Mouse (Mus musculus): ENCODE measurements around the gene Tubgcp4. TPM values are rescaled to one million over a fixed set of nuclear protein-coding genes. Genes with fewer than 3 reads are reported as not detected.

Gene Tubgcp4
- polyA plus RNA-seq, 1 experiment from 2014 or later: 82.8 TPM

DNA sequence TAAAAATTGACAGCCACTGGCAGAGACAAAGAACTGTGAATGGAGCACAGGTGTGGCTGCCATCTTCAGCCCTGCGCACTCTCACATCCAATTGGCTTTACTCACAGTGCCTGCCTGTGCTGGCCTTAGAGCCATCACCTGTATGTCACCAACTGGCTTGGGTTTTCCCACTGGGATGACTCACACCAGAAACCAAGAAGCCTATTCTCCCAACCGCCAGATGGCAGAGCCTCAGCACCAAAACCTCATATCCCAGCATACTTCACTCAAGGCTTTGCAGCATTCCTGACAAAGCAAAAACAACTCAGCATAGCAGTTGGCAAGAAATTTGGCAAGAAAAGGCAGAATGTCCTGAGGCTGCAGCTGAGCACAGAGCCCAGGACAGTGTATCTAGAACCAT, 52.6 kb downstream of the Tubgcp4 start:
- H3K27ac ChIP-seq: no peak overlapping the region
- H3K4me3 ChIP-seq: no peak overlapping the region
- WGBS: 87% methylated on average over 2 of the region's 2 CpGs
- H3K4me1 ChIP-seq: no peaks in the 10 kb centered on the region
- no peaks in the 10 kb centered on the region for H3K27me3 ChIP-seq (ENCODE audit: low read depth, poor library complexity, severe bottlenecking)
- no peak for DNase-seq (ENCODE audit: low spot score)
- peaks cover 96% of the 10 kb centered on the region for H3K36me3 ChIP-seq
- H3K9me3 ChIP-seq (replicated peaks): no peaks in the 10 kb centered on the region

DNA sequence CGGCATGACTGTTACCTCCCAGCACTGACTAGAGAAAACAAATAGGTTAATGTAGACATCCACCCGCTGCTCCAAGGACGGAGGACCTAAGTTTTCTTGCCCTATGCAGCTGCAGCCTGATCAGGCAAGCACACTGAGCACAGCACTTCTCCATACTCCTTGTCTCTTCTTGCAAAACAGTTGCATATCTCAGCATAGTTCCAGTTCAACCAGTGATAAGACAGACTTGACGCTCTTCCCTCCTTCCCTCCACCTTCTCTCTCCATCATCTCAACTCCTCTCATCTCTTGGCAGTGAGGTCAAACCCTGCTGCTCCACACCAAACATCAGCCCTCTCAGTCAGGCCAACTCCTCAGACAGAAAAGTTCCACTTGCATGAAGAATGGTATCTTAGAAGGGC, 57.7 kb downstream of the Tubgcp4 start:
- no peak overlapping the region for H3K4me3 ChIP-seq
- H3K9me3 ChIP-seq (replicated peaks): no peaks in the 10 kb centered on the region
- H3K4me1 ChIP-seq: no peaks in the 10 kb centered on the region
- H3K27ac ChIP-seq: no peak overlapping the region
- peaks cover 97% of the 10 kb centered on the region for H3K36me3 ChIP-seq
- no peaks in the 10 kb centered on the region for H3K27me3 ChIP-seq (ENCODE audit: low read depth, poor library complexity, severe bottlenecking)
- WGBS: 93% methylated on average over 4 of the region's 4 CpGs
- no peak for DNase-seq (ENCODE audit: low spot score)

DNA sequence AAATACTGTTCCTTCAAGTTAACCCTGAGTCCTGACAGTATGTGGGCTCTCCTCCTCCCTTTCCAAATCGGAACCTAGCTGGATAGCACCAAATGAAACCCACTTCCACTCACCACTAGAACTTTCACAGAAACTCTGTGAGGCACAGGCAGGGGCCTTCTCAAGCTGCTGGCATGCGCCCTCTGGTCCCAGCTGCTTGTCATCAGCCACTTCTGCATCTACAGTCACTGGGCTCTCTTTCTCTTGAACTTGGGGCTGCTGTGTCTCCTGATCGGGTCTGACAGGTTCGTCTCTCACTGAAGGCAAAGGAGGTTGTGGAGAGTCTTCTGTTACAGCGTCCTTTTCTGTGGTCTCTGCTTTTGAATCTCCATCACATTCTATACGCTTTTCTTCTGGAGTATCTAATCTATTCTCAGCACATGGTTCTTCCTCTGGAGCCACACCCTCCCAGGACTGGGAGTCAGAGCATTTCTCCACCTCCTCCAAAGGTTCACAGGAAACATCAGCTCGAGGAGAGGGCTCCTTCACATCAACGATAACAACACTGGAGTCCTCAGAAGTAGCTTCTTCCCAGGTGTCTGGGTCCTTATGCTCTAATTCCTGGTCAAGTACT, 65.1 kb downstream of the Tubgcp4 start:
- no peak for DNase-seq (ENCODE audit: low spot score)
- no peak overlapping the region for H3K27ac ChIP-seq
- H3K36me3 ChIP-seq: peaks cover 99% of the 10 kb centered on the region
- H3K4me3 ChIP-seq: no peak overlapping the region
- H3K9me3 ChIP-seq (replicated peaks): no peaks in the 10 kb centered on the region
- H3K27me3 ChIP-seq (ENCODE audit: low read depth, poor library complexity, severe bottlenecking): no peaks in the 10 kb centered on the region
- no peaks in the 10 kb centered on the region for H3K4me1 ChIP-seq
- WGBS: 88% methylated on average over 8 of the region's 8 CpGs

GRCm38 (mm10) chr2:121239426-121239825, 69.0 kb downstream of the Tubgcp4 start:
- no peak for DNase-seq (ENCODE audit: low spot score)
- H3K4me3 ChIP-seq: no peak overlapping the region
- WGBS: 92% methylated on average over 4 of the region's 4 CpGs
- H3K36me3 ChIP-seq: peaks cover 97% of the 10 kb centered on the region
- H3K27me3 ChIP-seq (ENCODE audit: low read depth, poor library complexity, severe bottlenecking): no peaks in the 10 kb centered on the region
- no peak overlapping the region for H3K27ac ChIP-seq
- no peaks in the 10 kb centered on the region for H3K4me1 ChIP-seq
- H3K9me3 ChIP-seq (replicated peaks): no peaks in the 10 kb centered on the region

DNA sequence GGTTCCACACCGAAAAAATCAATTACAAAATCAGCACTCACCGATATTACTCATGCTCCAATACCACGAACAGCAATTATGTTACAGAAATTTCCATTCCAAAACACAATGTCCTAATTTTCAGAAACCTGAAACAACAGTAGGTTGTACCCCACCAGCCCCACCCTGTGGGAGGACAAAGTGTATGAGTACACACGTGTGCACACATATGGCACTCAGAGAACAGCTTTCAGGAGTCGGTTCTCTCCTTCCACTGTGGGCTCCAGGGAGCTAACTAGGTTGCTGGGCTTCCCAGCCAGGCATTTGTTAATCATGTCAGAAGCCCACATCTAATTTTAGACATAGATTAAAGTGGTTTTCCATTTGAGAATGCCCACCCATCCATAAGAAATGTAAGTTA, 73.6 kb downstream of the Tubgcp4 start:
- Histone ChIP-seq H3K36me3 (peaks cover 96% of the 10 kb centered on the region), H3K4me1 (no peaks in the 10 kb centered on the region), H3K9me3 (replicated peaks) (no peaks in the 10 kb centered on the region), H3K4me3 (no peak overlapping the region), H3K27ac (no peak overlapping the region), H3K27me3 (ENCODE audit: low read depth, poor library complexity, severe bottlenecking) (no peaks in the 10 kb centered on the region)
- 95% methylated on average over 5 of the region's 5 CpGs for WGBS
- no peak for DNase-seq (ENCODE audit: low spot score)

Other genes with a start within 250 kb of the Tubgcp4 start
- 23.6 and 31.7 TPM in 2 replicates for gene Ubr1, start 199.9 kb upstream of the Tubgcp4 start, polyA plus RNA-seq (2016; fragmentation: Nextera tagmentation; extraction: Ambion mirVana)
- gene Tmem62, start 193.6 kb upstream of the Tubgcp4 start, polyA plus RNA-seq (2016; fragmentation: Nextera tagmentation; extraction: Ambion mirVana): 0.68 and 0.72 TPM in 2 replicates
- 28.1 and 34.6 TPM in 2 replicates for gene Ccndbp1, start 162.3 kb upstream of the Tubgcp4 start, polyA plus RNA-seq (2016; fragmentation: Nextera tagmentation; extraction: Ambion mirVana)
- 5.5 and 7.6 TPM in 2 replicates for gene Epb42, start 133.6 kb upstream of the Tubgcp4 start, polyA plus RNA-seq (2016; fragmentation: Nextera tagmentation; extraction: Ambion mirVana)
- gene Tgm5, start 84.8 kb upstream of the Tubgcp4 start, polyA plus RNA-seq (2016; fragmentation: Nextera tagmentation; extraction: Ambion mirVana): not detected in 2 replicates
- gene Tgm7, start 60.9 kb upstream of the Tubgcp4 start, polyA plus RNA-seq (2016; fragmentation: Nextera tagmentation; extraction: Ambion mirVana): not detected in 2 replicates
- gene Adal, start 30.2 kb upstream of the Tubgcp4 start, polyA plus RNA-seq (2016; fragmentation: Nextera tagmentation; extraction: Ambion mirVana): 15.4 and 22.2 TPM in 2 replicates
- gene Lcmt2, start 30.0 kb upstream of the Tubgcp4 start, polyA plus RNA-seq (2016; fragmentation: Nextera tagmentation; extraction: Ambion mirVana): 18.2 and 22.6 TPM in 2 replicates
- 9.8 and 10.2 TPM in 2 replicates for gene Zscan29, start 471 bp downstream of the Tubgcp4 start, polyA plus RNA-seq (2016; fragmentation: Nextera tagmentation; extraction: Ambion mirVana)
- 116 and 135 TPM in 2 replicates for gene Trp53bp1, start 100.8 kb downstream of the Tubgcp4 start, polyA plus RNA-seq (2016; fragmentation: Nextera tagmentation; extraction: Ambion mirVana)
- gene Map1a, start 118.9 kb downstream of the Tubgcp4 start, polyA plus RNA-seq (2016; fragmentation: Nextera tagmentation; extraction: Ambion mirVana): 1.5 and 2.0 TPM in 2 replicates
- 7.5 and 8.9 TPM in 2 replicates for gene Ppip5k1, start 184.7 kb downstream of the Tubgcp4 start, polyA plus RNA-seq (2016; fragmentation: Nextera tagmentation; extraction: Ambion mirVana)
- gene Ckmt1, start 187.1 kb downstream of the Tubgcp4 start, polyA plus RNA-seq (2016; fragmentation: Nextera tagmentation; extraction: Ambion mirVana): 0.59 and 1.5 TPM in 2 replicates
- not detected in 2 replicates for gene Strc, start 216.5 kb downstream of the Tubgcp4 start, polyA plus RNA-seq (2016; fragmentation: Nextera tagmentation; extraction: Ambion mirVana)
- 603 and 646 TPM in 2 replicates for gene Pdia3, start 243.1 kb downstream of the Tubgcp4 start, polyA plus RNA-seq (2016; fragmentation: Nextera tagmentation; extraction: Ambion mirVana)
- gene Catsper2, start 243.1 kb downstream of the Tubgcp4 start, polyA plus RNA-seq (2016; fragmentation: Nextera tagmentation; extraction: Ambion mirVana): 2.3 and 2.9 TPM in 2 replicates